Mouse (Mus musculus): ENCODE measurements at regions not wholly inside any gene's neighbourhood (a gene's known extent, or its start where the extent isn't known, plus 50 kb on each side); places are given as distances from the start of the nearest gene placed in this dataset.
"Not testable (repeated sequence)": the region's sequence is repeated elsewhere in the genome, so short reads cannot be mapped to it uniquely, and the experiment has no call there.

- DNase-seq (ENCODE audit: low spot score), result no peak
These were observed 502.5 kb downstream of the Hdgfl1 start for GRCm38 (mm10) chr13:26267501-26267900.

- DNase-seq (ENCODE audit: low spot score), result no peak
These were observed 534.0 kb downstream of the Hdgfl1 start for GRCm38 (mm10) chr13:26235941-26236340.

GRCm38 (mm10) chr13:26234703-26235102, 535.3 kb downstream of the Hdgfl1 start:
- DNase-seq (ENCODE audit: low spot score), result no peak

GRCm38 (mm10) chr13:26217299-26217698, 552.7 kb downstream of the Hdgfl1 start:
- DNase-seq (ENCODE audit: low spot score), result no peak

- no peak for DNase-seq (ENCODE audit: low spot score)
These were observed 553.4 kb downstream of the Hdgfl1 start for GRCm38 (mm10) chr13:26216579-26216978.

- no peak for DNase-seq (ENCODE audit: low spot score)
These were observed 564.3 kb downstream of the Hdgfl1 start for GRCm38 (mm10) chr13:26205532-26206105.

GRCm38 (mm10) chr13:26194646-26195045, 575.3 kb downstream of the Hdgfl1 start:
- DNase-seq (ENCODE audit: low spot score), result no peak

- no peak for DNase-seq (ENCODE audit: low spot score)
These were observed 586.1 kb downstream of the Hdgfl1 start for GRCm38 (mm10) chr13:26183879-26184278.

- no peak for DNase-seq (ENCODE audit: low spot score)
These were observed 598.0 kb downstream of the Hdgfl1 start for GRCm38 (mm10) chr13:26171891-26172482.

- no peak for DNase-seq (ENCODE audit: low spot score)
These were observed 600.3 kb downstream of the Hdgfl1 start for GRCm38 (mm10) chr13:26169641-26170040.

- DNase-seq (ENCODE audit: low spot score), result peak; percentile 17
These were observed 611.3 kb downstream of the Hdgfl1 start for GRCm38 (mm10) chr13:26158703-26159102.

GRCm38 (mm10) chr13:26154701-26155471, 615.1 kb downstream of the Hdgfl1 start:
- DNase-seq (ENCODE audit: low spot score), result peak; percentile 90

- DNase-seq (ENCODE audit: low spot score), result no peak
These were observed 615.7 kb downstream of the Hdgfl1 start for GRCm38 (mm10) chr13:26154251-26154650.

GRCm38 (mm10) chr13:26153093-26153492, 616.9 kb downstream of the Hdgfl1 start:
- DNase-seq (ENCODE audit: low spot score), result no peak

GRCm38 (mm10) chr13:26150426-26150825, 619.5 kb downstream of the Hdgfl1 start:
- DNase-seq (ENCODE audit: low spot score), result no peak

- DNase-seq (ENCODE audit: low spot score), result peak; percentile 64
These were observed 627.2 kb downstream of the Hdgfl1 start for GRCm38 (mm10) chr13:26142811-26143210.

- DNase-seq (ENCODE audit: low spot score), result peak; percentile 50
These were observed 650.6 kb downstream of the Hdgfl1 start for GRCm38 (mm10) chr13:26119363-26119762.

- DNase-seq (ENCODE audit: low spot score), result no peak
These were observed 655.8 kb downstream of the Hdgfl1 start for GRCm38 (mm10) chr13:26114136-26114535.

- not testable (repeated sequence) for DNase-seq (ENCODE audit: low spot score)
These were observed 656.2 kb downstream of the Hdgfl1 start for GRCm38 (mm10) chr13:26113723-26114122.

- DNase-seq (ENCODE audit: low spot score), result no peak
These were observed 657.4 kb downstream of the Hdgfl1 start for GRCm38 (mm10) chr13:26112579-26112978.

GRCm38 (mm10) chr13:26109013-26109412, 661.0 kb downstream of the Hdgfl1 start:
- DNase-seq (ENCODE audit: low spot score), result no peak

- no peak for DNase-seq (ENCODE audit: low spot score)
These were observed 681.2 kb downstream of the Hdgfl1 start for GRCm38 (mm10) chr13:26088727-26089126.

GRCm38 (mm10) chr13:26080814-26081213, 689.2 kb downstream of the Hdgfl1 start:
- peak; percentile 14 for DNase-seq (ENCODE audit: low spot score)

Measured in retina, embryonic 14.5 days (tissue).